ENCODE assay signal across 12 mouse cellular contexts in the genomic region with DNA sequence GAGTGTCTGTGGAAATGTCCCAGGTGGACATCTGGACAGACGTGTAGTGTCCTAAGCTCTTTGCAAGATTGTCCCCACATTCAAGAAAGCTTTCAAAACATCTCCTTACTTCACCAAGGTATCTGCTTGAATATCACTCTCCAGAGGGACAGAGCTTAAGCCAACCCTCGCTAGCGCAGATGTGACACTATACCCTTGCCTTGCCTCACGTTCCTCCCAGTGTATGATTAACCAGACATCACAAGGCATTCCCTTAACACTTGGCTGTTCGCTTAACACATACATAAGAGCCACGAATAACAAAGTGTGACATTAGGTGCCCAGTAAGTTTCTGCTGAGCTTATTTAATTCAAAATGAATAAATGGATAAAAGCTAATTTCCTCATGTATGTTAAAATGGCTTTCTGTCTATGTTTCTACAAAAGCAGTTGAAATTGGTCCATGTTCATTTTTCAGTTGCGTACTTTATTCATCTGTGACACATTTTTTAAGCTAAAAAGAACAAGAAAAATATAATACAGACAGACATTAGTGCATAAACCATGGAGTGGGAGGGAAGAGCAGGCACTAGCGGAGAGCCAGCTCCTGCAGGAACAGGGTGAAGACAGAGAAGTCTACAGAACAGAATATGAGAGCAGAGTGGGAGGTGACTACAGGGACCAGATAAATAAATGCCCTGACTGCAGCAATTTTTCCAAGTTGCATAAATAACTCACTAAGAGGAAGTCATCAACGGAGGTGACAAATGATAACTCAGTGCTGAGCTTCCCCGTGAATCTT.
"Had no signal": no experiment of that assay in that cellular context is flagged by ENCODE, and none has a peak within 500 bp of the region (broad histone marks: within the 10 kb centered on the region; RNA-seq: fewer than 3 reads in every experiment).

No protein-coding gene starts in this region.

- H3K27me3 ChIP-seq: limb, embryonic 15.5 days; lung, embryonic 15.5 days; stomach, embryonic 15.5 days had no signal

- H3K4me2 ChIP-seq: limb, embryonic 15.5 days; liver, embryonic 12.5 days; lung, embryonic 15.5 days; midbrain, embryonic 12.5 days; stomach, embryonic 15.5 days had no signal

- DNase-seq: kidney, adult 11 months; kidney, postnatal 10 days; layer of hippocampus, postnatal 36 days; right cerebral cortex, postnatal 14 days; thymus, adult 2 months; thymus, postnatal 25 days had no signal

- H3K9me3 ChIP-seq: limb, embryonic 15.5 days; liver, embryonic 12.5 days; lung, embryonic 15.5 days; midbrain, embryonic 12.5 days; stomach, embryonic 15.5 days had no signal

- H3K4me1 ChIP-seq: stomach, embryonic 15.5 days had no signal

- H3K36me3 ChIP-seq: limb, embryonic 15.5 days; liver, embryonic 12.5 days; lung, embryonic 15.5 days; midbrain, embryonic 12.5 days; stomach, embryonic 15.5 days had no signal

- H3K9ac ChIP-seq: limb, embryonic 15.5 days; liver, embryonic 12.5 days; lung, embryonic 15.5 days; midbrain, embryonic 12.5 days; stomach, embryonic 15.5 days had no signal

- H3K4me3 ChIP-seq: limb, embryonic 15.5 days; liver, embryonic 12.5 days; lung, embryonic 15.5 days; midbrain, embryonic 12.5 days; stomach, embryonic 15.5 days had no signal

- ATAC-seq: liver, embryonic 12.5 days; midbrain, embryonic 16.5 days had no signal

- H3K27ac ChIP-seq: limb, embryonic 15.5 days; liver, embryonic 12.5 days; lung, embryonic 15.5 days; midbrain, embryonic 12.5 days; stomach, embryonic 15.5 days had no signal
